Mouse (Mus musculus) frontal cortex, postnatal 25 days (tissue): ENCODE measurements at regions not wholly inside any gene's neighbourhood (a gene's known extent, or its start where the extent isn't known, plus 50 kb on each side); places are given as distances from the start of the nearest gene placed in this dataset.

Experiments
- DNase-seq, 2 experiments: peaks; one replicate each; pipeline ENCODE4 v3.0.0; 2022; ENCODE audit warnings: low spot score in 2 of 2

DNA sequence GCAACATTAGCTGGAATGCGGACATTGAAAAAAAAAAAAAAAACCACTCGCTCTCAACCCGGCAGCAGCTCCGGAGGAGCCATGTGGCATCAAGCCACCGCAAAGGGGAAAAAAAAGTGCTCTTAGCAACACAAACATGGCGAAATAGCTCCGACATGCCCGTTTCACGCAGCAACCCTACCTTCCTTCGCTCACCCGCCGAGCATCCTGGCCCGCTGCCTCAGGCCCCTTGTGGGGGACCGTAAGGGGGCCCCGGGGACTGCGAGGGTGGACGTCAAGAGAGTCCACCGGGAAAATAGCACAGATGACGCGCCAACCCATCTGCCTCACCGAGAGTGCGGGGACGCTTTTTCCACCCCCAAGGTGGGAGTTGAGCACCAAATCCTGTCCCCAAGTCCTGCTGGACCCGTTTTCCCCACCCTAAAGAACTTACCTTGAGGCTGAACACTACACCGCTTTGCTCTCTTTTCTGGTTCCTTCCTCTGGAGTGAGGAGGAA, 180.8 kb upstream of the Mkln1 start:
- DNase-seq: no peak

DNA sequence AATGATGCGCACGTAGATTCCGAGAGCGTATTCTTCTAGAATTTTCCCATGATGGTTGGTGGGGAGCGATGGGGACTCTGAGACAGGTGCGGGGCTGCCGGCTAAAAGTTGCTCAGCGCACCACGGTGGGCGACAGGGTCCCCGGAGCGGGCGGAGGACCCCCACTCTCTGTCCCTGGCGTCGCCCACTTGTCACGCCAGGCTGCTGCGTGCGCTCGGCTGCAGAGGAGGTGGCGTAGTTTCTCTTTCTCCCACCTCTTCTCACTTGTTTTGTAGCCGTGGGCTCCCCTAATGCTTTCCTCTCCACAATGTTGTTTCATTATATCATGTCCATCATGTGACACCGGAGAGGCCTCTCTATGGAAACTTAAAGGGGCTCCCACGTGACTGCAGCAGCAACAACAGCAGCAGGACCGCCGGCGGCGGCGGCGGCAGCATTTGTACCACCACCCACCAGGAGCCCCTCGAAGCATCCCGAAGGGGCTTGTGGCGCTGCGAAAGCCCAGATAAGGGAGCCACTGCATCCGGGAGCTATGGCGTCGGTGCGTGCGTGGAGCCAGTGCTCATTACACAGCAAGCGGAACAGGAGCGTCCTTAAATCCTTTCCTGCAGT, 180.3 kb upstream of the Mkln1 start:
- peak; percentile 34 to 63 for DNase-seq

DNA sequence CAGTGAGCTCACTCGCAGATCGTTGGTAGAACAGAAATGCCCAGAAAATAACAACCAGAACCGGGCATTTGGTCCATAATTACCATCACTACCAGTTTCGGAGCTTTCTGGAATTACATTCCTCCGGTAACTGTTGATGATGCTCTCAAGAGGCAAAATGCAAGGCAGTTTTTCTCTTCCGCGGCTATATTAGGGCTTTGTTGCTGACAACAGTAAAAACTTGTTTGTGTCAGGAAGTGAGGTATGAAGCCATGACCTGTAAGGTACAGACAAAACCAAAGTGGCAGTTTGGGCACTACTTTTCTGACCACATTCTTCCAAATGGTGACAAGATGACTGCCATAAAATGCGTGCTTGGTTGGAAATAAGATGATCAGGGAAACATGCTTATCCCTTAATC, 179.7 kb upstream of the Mkln1 start:
- DNase-seq: no peak

DNA sequence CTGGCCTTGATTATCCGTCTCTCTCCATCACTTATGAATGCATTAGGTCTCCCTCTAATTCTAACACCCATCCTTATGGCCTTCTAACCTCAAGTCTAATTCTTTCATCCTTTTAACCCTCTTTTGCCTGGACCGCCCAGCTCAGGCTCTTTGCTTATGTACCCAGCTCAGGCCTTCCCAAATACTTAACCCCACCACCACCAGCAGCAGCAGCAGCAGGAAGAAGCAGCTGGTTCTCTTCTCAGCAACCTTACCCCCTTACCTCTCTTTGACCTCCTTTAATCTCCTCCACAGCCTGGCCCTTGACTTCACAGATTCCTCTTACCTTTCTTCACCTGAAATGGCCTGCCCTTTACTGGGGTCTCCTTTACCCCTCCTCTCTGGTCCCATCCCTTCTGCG, 178.8 kb upstream of the Mkln1 start:
- no peak for DNase-seq

DNA sequence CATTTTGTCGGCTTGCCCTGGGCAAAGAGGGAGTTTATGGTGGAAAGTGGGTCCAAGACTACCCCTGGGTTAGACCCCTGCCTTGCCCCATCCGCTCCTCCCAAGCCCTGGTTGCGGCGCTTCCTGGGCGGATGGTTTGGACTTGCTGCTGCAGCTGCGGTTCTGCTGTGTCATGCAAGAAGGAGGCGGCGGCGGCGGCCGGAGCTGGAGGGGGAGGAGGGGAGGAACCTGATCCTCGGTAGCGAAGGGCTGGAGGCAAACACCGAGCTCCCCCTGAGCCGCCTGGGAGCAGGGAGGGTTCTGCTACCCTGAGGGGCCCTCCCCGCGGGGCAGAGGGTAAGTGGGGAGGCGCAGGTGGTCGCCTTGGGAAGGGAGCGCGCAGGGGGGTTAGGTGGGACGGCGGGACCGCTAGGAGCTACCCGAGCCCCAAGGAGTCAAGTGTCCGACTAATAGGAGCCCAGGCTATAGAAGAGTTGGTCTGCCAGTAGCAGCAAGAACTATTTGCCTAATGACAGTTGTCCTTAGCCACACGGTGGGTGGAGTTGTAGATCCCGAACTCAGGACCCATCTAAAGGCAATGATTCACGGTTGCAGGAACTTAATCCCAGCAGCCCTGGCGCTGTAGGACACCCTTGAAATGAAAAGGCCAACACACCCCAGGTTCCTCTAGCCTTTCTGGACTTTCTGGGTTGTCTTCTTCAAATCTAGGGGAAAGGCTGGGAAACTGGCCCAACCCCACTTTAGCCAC, 178.2 kb upstream of the Mkln1 start:
- peak; percentile 40 to 61 for DNase-seq

DNA sequence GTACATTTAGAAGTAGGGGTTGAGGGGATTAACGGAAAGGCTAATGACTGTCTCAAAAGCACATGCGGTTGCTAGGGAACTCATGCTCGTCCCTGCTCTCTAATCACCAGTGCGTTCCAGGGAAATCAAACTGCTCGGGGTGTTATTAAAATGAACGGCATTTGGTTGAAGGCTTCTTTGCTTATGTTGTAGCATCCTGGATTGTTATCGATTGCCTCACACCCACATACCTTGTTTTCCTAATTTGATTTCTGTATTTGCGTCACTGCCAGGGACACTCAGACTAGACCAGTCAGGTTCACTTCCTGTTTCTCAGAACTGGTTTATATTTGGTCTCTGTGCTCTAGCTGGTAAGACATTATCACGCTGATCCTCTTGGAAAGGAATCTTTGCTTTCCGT, 177.0 kb upstream of the Mkln1 start:
- DNase-seq: no peak

DNA sequence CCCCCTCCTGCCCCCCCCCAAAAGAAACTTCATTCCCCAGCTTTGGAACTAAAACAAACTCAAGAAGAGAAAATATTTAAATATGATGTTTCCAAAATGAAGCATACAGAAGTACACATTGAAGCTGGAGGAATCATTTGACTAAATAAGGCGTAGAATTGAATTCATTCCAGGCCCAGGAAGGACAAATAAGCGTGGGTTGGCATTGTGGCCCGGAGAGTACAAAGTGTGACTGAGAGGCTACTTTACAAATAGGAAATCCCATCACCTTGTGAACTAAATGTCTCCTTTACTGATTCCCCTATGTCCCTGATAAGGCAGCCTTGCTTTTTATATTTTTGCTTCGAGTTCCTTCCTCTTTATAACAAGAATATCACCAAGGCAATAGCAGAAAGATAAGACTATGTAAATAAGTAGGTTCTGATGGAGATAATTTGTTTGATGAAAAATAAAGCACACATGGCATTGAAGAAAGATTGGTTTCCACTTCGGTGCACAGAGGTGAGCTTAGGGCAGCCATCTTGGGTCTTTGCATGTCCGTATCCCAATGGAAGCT, 176.4 kb upstream of the Mkln1 start:
- DNase-seq: no peak

DNA sequence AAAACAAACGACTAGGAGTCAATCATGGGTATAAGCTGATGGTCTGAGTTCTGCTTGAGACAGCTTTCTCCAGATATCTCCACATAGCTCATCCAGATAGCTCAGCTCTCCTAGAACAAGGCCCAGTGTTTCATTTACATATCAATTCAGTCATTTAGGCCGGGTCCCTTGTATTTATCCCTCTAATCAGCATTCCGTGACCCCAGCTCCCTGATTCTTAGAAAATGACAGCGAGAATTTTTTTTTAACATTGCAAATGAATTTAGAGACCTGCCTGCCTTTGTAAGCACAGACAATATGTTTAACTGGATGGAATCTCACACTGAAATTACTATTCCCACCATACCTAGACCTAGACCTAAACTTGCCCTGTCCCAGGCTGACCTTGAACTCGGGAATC, 171.1 kb upstream of the Mkln1 start:
- no peak for DNase-seq

DNA sequence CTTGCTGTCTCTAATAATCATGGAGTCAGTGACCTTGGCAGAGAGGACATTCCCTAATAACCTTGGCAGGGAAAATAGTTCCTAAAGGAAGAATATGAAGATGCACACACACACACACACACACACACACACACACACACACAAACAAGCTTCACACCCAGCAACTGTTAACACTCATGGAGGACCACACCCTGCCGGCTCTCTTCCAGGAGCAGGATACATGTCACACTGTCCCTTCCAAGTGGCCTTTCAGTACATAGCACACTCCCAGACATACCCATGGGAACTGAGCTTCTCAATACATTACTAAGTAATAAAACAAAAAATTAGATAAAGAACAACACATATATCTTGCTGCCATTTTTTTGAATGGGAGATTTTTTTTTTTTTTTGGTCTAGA, 170.5 kb upstream of the Mkln1 start:
- no peak for DNase-seq

DNA sequence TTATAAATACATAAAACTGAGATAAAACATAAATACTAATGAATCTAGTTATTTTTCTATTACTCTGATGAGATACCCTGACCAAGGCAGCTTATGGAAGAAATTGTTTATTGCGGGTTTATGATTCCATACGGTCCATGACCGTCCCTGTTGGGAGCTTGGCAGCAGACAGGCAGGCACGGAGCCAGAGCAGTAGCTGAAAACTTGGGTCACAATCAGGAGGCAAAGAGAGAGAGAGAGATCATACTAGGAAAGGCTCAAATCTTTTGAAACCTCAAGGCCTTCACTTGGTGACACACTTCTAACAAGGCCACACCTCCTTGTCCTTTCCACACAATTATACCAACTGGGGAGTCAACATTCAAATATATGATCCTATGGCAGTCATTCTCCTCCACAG, 166.7 kb upstream of the Mkln1 start:
- DNase-seq: no peak

DNA sequence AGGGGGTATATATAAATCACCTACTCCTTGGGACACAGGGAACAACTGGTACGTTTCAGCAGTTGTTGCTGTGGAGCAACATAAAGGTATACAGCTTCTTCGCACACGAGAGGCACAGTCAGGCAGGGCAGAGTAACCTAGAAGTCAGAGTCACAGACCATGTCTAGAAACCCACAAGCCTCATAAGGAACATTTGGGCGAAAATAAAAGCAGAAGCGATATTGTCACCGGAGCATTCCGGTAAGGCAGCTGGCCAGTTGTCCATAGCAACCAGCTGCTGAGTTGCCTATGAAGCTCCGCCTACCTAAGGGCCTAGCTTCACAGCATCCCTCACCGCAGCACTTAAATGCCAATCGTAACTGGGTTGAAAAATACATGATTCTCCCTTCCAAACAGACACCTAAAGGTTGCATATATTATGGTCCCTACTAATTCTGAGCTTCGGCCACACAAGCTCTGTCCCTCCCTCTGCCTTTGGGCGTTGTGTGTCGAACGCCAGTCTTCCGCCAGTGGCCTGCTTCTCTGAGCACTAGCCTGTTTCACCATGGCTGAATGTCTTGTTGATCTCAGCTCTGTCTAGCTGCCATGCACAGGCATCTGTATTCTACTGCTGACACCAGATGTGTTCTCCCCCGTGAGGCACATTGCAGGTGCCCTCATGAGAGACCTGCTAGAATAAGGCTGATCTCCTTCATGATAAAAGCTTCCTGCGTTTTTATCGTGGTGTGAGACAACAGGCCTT, 165.1 kb upstream of the Mkln1 start:
- DNase-seq: no peak

DNA sequence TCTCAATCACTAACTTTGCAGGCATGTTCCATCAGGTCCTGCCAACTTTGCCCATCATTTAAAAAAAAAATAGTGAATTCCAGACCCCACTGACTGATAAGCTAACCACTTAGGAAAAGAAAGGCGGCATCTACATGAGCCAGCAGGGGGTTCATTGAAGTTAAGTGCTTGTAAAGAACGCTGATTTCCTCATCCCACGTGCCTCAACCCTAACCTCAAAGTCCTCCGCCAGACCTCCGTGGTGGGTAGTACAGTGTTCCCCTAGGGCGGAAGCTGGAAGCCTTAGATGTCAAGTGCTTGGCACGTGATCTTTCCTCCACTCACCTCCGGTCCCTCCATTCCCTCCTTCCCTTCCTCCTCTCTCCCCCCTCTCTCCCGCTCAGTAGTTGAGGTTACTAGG, 158.5 kb upstream of the Mkln1 start:
- no peak for DNase-seq

DNA sequence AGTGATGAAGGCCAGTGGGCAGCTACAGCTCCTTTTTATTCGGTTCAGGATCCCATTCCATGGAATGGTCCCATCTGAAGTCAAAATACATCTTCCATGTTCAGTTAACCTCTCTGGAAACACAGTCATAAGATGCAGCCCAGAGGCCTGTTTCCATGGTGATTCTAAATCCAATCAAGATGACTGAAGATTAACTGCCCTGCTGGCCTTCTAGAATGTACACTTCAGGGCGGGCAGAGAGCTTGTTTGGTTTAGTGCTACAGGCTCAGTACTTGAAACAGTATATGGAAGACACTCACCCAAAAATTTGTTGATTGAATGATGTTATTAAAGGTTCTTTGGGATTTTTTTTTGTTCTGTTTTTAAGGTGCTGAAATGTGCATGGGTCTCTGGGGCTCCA, 148.0 kb upstream of the Mkln1 start:
- no peak for DNase-seq

DNA sequence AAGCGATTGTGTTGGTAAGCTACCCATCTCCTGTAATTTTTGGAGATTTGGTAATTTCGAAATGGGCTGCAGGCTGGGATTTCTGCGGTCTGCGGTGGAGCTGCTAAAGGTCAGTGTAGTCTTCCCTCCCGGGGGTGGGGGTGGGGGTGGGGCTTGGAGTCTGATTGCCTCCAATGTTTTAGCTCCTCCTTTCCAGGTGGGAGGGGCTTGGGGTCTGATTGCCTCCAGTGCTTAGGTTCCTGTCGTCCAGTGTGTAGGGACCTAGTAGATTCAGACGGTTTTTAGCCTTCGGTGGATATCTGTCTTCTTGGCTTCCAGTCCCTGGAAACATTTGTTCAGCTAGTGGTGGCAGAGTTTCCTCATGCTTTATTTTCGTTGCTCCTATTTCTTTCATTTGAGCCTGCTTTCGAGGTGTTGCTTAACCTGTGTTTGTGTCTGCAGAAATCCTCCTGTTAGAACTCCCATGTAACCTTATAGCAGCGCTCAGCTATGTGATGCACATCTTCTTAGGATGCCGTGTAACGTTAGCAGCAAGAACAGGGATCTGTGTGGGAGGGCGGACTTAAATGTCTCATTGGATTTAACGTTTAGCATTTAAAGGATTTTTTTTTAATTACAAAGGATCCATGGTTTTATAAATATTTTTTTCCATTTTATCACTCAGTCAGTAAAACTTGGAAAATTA, 145.1 kb upstream of the Mkln1 start:
- no peak for DNase-seq

DNA sequence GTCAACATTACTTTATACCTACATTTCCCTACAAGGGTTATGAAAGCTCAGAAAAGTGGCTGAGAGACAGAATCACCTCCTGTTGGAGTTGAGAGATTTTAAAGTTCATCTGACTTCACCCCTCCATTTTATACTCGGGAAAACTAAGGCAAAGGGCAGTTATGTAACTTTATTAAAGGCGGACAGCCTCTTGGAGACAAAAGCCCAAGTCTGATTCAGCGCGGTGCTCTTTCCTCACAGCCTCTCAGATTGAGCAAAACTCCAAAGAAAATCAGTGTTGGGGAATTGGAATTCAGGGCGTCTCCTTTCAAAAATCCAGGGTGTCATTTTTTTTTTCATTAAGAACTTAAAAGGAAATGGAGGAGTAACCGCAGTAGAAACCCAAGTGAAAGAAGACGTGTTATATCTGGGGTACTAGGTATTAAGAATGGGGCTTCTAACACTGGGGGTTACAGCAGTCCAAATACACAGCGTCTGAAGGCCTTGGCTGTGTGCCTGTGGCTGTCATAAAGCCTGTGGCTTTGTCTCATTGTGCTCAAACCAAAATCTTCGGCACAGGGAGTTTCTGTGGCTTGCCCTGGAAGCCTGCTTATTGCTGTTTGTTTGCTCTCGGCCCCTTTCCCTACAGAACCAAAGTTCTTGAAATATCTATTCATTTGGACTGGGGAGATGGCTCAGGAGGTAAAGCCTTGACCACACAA, 137.7 kb upstream of the Mkln1 start:
- DNase-seq: no peak

DNA sequence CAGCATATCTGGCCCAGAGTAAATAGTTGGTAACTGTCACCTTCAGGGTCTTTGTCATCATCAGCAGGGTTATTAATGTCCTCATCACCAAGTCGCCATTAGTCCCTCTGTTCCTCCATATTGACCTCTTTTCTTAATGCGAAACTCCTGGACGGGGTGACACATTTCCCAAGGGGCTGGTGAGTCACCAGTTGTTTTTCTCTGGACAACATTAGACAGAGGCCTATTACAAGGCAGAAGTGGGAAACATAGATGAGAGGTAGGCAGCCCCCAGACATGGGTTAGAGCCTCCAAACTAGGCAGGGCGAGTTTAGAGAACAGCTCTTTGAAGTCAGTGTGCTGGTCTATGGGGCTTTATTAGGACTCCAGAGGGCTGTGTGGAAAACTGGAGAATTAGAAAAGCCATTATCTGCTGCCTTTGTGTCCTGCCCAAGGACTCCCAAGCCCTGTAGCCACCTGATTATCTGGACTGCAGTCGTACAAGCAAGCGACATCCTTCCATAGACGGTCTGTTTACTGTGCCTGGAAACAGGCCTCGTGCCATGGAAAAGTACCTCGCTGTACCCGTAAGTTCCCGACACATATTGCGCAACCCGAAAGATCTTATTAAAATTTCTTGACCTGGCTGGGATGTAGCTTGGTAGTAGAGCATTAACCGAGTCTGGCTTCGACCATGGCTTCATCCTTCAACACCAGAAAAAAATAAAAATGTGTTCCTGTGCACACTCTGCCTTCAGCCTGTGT, 136.6 kb upstream of the Mkln1 start:
- no peak for DNase-seq

DNA sequence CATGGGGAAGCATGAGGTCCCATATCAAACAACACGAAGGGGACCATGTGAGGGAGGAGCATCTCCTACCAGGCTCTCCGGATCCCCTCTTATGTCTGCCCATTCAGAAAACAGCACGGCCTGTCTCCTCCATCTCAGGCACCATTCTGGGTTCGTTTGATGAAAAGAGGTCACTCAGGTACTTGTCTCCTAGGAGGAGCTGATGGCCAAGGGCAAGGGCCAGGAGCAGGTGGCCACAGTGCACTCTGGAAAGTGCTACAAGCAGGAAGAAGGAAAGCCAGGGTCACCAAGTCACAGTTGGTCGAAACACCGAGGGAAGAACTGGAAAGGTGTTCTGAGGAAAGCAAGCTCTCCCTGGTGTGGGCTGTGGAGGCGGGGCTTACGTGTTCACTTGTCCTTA, 135.9 kb upstream of the Mkln1 start:
- no peak for DNase-seq

DNA sequence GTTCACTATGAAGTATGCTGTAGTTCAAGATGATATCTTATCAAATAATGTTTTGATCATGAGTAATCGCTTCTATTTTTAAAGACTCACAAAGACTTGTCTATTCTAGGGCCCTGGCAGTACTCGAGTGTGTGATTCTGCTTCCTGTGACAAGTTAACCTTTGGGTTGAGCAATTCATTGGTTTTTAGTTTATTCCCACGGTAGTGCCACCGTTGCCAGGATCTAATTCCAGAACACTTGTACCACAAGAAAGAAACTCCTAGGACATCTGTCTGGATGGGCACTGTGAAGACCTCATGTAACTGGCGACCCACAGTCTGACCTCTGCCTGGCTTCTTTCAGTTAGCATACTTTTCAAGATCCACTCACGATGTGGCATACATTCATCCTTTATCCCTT, 134.7 kb upstream of the Mkln1 start:
- no peak for DNase-seq

DNA sequence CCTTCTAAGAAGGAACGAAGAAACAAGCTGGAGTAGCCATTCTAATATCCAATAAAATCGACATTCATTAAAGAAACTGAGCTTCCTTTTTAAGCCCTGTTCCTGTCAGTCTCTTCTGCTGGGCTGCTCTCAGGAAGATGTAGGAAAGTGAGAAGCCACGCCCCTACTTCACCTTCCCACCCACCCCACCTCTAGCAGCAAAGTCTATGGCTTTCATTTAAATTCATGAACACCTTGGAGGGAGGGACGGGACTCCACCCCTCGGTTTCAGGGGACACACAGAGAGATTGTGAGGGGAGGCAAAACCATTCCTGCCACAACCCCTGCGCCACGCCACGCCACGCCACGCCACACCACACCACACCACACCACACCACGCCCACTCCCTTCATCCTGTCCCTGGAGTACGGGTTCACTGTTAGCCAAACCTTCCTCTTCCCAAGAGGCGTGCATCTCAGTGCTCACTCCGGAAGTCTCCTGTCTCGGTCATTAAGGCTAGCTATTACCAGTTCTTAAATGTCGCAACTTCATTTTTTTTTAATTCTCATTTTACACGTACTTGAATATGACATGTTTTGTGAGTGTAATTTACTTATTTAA, 132.0 kb upstream of the Mkln1 start:
- DNase-seq: no peak

DNA sequence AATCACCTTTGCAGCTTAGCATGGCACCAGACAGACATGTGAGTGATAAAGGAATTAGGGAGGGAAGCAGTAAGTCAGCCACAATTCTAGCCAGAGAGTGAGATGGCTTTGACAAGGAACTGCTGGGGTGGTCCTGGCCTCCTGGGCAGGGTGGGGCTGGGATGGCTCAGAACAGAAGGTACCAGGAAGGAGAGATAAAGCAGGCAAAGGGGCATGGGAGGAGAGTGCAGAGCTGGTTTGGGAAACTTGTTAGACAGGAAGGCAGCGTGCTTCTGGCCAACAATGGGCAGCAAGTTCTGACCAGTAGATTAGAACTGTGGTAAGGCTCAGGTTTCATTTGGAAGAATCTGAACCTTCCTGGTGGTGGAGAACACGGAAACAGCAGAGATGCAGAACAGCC, 130.5 kb upstream of the Mkln1 start:
- no peak for DNase-seq
